Mouse (Mus musculus) bone marrow macrophage, adult 2 months (primary cell): ENCODE results near the gene Lgmn. TPM values are rescaled to one million over a fixed set of nuclear protein-coding genes. Genes with fewer than 3 reads are reported as not detected.

Source experiments
- H3K27ac ChIP-seq: 2 replicates; pipeline ENCODE4 v1.5.1; 2012; ENCODE audit warnings: low read depth, low read length; ENCODE audit not compliant: insufficient read depth
- H3K4me1 ChIP-seq: 2 replicates; pipeline ENCODE4 v1.6.1; 2012; ENCODE audit warnings: low read length; ENCODE audit not compliant: control insufficient read depth, insufficient read depth
- H3K4me3 ChIP-seq: 2 replicates; pipeline ENCODE4 v1.5.1; 2012; ENCODE audit warnings: mild to moderate bottlenecking, low read length, moderate library complexity; ENCODE audit not compliant: insufficient read depth
- CTCF ChIP-seq: IDR thresholded peaks from 2 replicates; pipeline ENCODE4 v1.5.1; 2012; ENCODE audit warnings: low read depth, mild to moderate bottlenecking, low read length, moderate library complexity
- POLR2A ChIP-seq: IDR thresholded peaks from 2 replicates; pipeline ENCODE4 v1.6.1; 2012; ENCODE audit warnings: mild to moderate bottlenecking, low read depth, low read length, borderline replicate concordance
- polyA plus RNA-seq: library from polyadenylated mRNA; stranded (reverse); fragments of >200 nt; gene quantifications from 2 replicates; pipeline ENCODE4 v1.2.4, GENCODE M21; 2012; ENCODE audit not compliant: missing spikeins, insufficient read depth, insufficient read length

Gene Lgmn
- 1,528 and 1,623 TPM in 2 replicates for polyA plus RNA-seq

DNA sequence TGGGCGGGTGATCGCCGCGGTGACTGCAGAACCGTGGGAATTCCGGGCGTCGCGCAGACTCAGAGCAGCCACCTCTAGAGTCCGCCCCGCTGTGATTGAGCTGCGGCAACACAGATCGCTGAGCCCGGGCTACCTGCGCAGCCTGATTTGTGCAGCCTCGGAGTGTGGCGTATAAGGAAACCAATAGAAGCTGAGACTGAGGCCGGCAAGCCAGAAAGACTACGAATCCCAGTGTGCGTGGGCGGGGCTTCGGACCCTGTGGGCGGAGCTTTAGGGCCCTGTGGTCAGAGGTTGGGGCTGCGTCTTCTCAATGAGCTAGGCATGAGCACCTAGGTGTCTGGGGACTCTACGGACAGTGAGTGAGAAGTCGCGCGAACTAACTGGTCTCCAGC, at the start of gene Lgmn:
Lgmn (minus strand) TSS at position 182 of the 392 bp plus-strand sequence.
- TF ChIP-seq CTCF (no peak), POLR2A (no peak)
- peak within 1 kb of the TSS; percentile 98 for H3K27ac ChIP-seq
- H3K4me3 ChIP-seq = peak within 1 kb of the TSS; percentile 98
- peaks cover 20% of the 10 kb centered on the region for H3K4me1 ChIP-seq

DNA sequence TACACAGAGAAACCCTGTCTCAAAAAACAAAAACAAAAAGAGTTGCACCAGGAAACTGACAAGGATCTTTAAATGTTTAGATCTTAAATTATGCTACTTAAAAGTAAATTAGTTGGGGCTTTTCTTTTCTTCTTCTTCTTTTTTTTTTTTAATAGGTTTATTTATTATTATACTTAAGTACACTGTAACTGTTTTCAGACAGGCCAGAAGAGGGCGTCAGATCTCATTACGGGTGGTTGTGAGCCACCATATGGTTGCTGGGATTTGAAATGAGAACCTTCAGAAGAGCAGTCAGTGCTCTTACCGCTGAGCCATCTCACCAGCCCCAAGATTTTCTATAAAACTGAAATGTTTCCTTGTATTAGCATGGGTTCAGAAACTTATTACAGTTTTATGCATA, 45.3 kb upstream of the Lgmn start:
- no peak overlapping the region for H3K27ac ChIP-seq
- TF ChIP-seq POLR2A (no peak), CTCF (no peak)
- H3K4me1 ChIP-seq = no peaks in the 10 kb centered on the region

DNA sequence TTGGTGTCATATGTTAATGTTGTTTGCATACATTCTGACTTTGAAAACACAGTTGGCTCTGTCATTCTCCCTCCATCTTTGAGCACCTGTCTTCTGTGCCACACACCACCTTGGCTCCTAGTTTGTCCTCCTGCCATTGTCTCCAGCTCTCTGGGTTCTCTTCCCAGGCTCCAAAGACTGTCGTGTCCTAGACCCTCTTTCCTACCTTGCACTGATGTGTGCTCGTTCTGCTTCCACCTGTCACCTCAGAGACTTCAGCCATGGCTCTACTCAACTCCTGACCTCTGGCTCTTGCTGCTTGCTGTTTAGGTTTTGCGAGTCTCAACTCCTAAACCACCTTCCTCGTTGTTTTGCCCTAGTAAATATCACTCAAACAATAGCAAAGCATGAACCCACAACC, 40.9 kb upstream of the Lgmn start:
- Histone ChIP-seq H3K27ac (no peak overlapping the region), H3K4me1 (no peaks in the 10 kb centered on the region), H3K4me3 (no peak overlapping the region)
- no peak for TF ChIP-seq POLR2A
- no peak for TF ChIP-seq CTCF

More for the DNA sequence above, 45.3 kb upstream of the Lgmn start:
- H3K4me3 ChIP-seq = no peak overlapping the region

DNA sequence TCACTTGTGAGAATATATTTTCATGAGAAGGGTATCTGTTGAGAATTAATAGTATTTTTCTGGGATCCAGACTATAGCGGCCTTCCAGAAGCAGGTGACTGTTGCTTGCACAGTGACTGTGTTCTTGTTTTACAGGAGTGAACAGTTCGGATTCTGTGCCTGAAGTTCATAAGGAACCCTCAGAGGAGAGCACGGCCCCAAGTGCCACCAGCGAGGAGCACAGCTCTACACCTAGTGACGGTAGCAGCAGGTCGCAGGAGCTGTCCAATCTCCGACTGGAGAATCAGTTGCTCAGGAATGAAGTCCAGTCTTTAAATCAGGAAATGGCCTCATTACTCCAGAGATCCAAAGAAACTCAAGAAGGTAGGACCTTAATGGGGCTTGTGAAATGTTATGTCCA, 34.8 kb upstream of the Lgmn start:
- Histone ChIP-seq H3K27ac (no peak overlapping the region), H3K4me3 (no peak overlapping the region), H3K4me1 (peaks cover 3% of the 10 kb centered on the region)
- TF ChIP-seq CTCF = no peak
- no peak for TF ChIP-seq POLR2A

DNA sequence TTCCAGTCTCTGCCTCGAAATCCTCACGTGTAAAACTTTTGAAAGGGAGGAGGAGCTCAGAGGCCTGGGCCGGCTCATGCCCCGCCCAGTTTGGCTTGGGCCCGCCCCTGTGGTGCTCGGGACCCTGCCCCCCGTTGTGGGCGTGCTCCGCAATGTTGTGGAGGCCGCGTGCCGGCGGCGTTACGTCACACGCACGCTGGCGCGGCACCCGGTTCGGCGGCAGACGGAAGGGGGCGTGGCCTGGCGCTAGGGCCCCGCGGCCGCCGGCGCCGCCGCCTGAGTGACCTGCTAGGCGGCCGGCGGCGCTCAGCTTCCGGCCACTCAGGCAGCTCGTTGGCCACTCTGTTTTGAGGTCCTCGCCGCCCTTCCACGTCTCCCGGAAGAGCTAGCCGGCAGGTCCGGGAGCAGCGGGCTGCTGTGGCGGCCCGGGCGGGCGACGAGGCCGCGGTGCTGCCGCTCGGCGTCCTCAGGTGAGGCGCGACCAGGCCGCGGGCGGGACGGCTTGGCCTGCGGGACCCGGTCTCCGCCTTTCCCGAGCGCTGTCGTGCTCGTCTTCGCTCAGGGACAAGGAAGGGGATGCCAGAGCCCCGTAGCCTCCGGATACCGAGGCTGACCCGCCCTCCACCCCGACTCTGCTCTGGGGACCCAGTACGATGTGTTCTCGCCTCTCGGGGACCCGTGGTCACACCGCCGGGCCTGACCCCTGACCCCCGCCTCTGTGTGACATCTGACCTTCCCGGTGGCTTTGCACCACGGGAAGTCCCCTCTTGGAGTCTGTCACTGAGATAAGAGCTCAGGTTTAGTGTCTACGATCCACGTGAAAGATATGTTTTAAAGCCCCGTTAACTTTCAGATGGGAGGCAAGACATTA, 29.5 kb upstream of the Lgmn start, which contains the start of gene Golga5:
Golga5 (plus strand) TSS at position 242 of the 871 bp plus-strand sequence.
- Histone ChIP-seq H3K4me1 (peaks cover 6% of the 10 kb centered on the region), H3K27ac (peak within 1 kb of the TSS; percentile 63), H3K4me3 (peak within 1 kb of the TSS; percentile 100)
- TF ChIP-seq POLR2A = no peak
- no peak for TF ChIP-seq CTCF

DNA sequence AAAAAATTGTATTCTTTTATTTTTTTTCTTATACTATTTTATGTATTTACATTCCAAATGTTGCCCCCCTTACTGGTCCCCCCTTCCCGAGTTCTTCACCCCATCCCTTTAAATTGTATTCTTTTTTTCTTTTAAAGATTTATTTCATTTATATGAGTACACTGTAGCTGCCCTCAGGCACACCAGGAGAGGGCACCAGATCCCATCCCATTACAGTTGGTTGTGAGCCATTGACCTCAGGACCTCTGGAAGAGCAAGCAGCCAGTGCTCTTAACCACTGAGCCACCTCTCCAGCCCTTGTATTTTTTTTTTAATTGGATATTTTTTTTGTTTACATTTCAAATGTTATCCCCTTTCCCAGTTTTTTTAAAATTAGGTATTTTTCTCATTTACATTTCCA, 28.5 kb upstream of the Lgmn start:
- H3K27ac ChIP-seq = no peak overlapping the region
- H3K4me3 ChIP-seq = no peak overlapping the region
- peaks cover 13% of the 10 kb centered on the region for H3K4me1 ChIP-seq
- no peak for TF ChIP-seq CTCF
- TF ChIP-seq POLR2A = no peak

DNA sequence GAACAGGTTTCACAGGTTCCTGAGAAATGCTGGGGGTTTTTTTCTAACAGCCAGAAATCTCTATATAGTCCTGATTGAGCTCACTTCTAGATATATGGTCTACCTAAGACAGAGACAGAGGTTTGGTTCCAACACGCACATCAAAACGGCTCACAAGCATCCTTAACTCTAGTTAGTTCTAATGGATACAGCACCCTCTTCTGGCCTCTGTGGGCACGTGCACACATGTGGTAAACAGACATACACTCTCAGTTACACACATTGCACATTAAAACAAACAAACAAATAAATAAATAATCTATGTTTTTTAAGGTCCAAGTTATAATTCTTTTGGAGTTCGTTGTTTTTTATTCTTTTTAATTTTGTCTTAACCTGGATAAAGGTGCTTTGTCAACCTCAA, 25.0 kb upstream of the Lgmn start:
- peaks cover 14% of the 10 kb centered on the region for H3K4me1 ChIP-seq
- H3K27ac ChIP-seq = no peak overlapping the region
- TF ChIP-seq CTCF = no peak
- TF ChIP-seq POLR2A = no peak
- no peak overlapping the region for H3K4me3 ChIP-seq

DNA sequence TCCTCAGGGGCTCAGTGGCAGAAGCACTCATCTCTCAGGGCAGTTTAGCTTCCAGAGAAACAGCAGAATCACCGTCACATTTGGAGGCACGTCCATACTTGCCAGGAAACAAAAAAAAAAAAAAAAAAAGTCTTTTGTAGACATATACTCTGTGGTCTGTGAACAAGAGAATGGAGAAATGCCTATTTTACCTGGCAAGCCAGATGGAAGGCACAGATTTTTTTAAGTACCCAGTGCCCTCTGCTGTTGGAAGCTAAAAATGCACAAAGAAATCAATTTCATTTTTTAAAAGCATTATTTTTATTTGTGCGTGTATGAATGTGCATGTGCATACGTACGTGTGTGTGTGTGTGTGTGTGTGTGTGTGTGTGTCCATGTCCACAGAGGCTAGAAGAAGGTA, 21.6 kb upstream of the Lgmn start:
- TF ChIP-seq CTCF (no peak), POLR2A (no peak)
- H3K4me3 ChIP-seq = no peak overlapping the region
- no peak overlapping the region for H3K27ac ChIP-seq
- peaks cover 20% of the 10 kb centered on the region for H3K4me1 ChIP-seq

DNA sequence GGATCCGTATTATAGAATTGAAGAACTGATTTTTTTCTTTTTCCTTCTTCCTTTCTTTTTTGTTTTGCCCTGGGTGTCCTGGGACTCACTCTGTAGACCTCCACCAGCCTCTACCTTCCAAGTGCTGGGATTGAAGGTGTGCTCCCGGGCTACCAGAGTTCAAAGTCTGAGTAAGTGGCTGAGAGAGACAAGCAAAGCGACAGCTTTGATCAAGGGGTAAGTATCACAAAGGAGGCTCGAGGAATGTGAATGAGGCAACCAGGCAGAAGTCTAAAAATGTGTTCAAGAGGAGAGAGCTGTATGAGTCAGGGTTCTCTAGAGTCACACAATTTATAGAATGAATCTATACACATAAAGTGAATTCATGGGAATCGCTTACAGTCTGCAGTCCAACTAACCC, 20.4 kb upstream of the Lgmn start:
- Histone ChIP-seq H3K4me1 (peaks cover 31% of the 10 kb centered on the region), H3K4me3 (no peak overlapping the region), H3K27ac (peak overlapping the region; percentile 20; the same call in 1 of the 2 replicates)
- no peak for TF ChIP-seq CTCF
- no peak for TF ChIP-seq POLR2A

DNA sequence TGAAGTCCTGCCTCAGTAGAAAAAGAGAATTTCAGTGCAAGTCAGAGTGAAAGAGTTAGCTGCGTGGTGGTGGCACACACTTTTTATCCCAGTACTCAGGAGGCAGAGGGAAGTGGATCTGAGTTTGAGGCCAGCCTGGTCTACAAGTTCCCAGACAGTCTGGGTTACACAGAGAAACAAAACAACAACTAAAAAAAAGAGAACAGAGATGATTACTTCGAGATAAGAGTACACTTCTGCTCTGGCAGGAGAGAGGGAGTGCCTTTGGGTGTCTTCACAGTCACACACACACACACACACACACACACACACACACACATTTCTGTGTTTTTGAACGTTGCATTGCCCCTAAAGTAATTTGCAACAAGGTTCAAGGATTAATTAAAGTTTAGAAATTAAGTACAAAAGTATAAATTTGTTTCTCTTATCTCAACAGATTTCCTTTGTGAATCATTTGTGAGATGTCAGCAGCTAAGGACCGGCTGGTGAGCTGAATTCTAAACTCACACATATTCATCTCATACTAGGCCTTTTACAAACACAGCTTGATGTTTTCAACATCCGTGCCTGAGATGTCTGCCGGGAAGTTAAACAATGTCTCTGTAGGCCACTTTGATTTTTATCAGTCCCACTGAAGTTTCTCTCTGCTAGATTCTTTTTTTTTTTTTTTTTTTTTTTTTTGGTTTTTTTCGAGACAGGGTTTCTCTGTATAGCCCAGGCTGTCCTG, 17.0 kb upstream of the Lgmn start:
- no peak for TF ChIP-seq POLR2A
- TF ChIP-seq CTCF = no peak
- peak overlapping the region; percentile 100 for H3K27ac ChIP-seq
- no peak overlapping the region for H3K4me3 ChIP-seq
- H3K4me1 ChIP-seq = peaks cover 48% of the 10 kb centered on the region
